Mouse (Mus musculus): ENCODE results near the gene Vcan.

Vcan gene

GRCm38 (mm10) chr13:89607399-89607798, 134.9 kb downstream of the Vcan start:
- in situ Hi-C loops (cut with MboI), result no loop called here
